Mouse (Mus musculus): ENCODE results near the gene Atp6v1c2. TPM values are rescaled to one million over a fixed set of nuclear protein-coding genes. Genes with fewer than 3 reads are reported as not detected.

The Atp6v1c2 gene
- polyA plus RNA-seq, 1 experiment from 2014 or later, result 6.1 TPM

Small RNA genes lying within 50 kb of the gene (microRNA-seq; reads per million reads assigned to microRNA genes)
- gene Mir3066, result 16.0 reads per million, percentile 31 among the genes with 10 or more reads in this experiment

Other genes with a start within 250 kb of the Atp6v1c2 start
- 0.29 and 0.40 TPM in 2 replicates for gene Kcnf1, start 152.5 kb downstream of the Atp6v1c2 start, polyA plus RNA-seq (2015; fragmentation: Nextera tagmentation; extraction: Ambion mirVana)
- 679 and 720 TPM in 2 replicates for gene Pdia6, start 62.8 kb downstream of the Atp6v1c2 start, polyA plus RNA-seq (2015; fragmentation: Nextera tagmentation; extraction: Ambion mirVana)
- gene Nol10, start 19.1 kb upstream of the Atp6v1c2 start, polyA plus RNA-seq (2015; fragmentation: Nextera tagmentation; extraction: Ambion mirVana), result 20.8 TPM in 2 replicates
- gene Odc1, start 215.4 kb upstream of the Atp6v1c2 start, polyA plus RNA-seq (2015; fragmentation: Nextera tagmentation; extraction: Ambion mirVana), result 138 and 142 TPM in 2 replicates